In the genomic region with DNA sequence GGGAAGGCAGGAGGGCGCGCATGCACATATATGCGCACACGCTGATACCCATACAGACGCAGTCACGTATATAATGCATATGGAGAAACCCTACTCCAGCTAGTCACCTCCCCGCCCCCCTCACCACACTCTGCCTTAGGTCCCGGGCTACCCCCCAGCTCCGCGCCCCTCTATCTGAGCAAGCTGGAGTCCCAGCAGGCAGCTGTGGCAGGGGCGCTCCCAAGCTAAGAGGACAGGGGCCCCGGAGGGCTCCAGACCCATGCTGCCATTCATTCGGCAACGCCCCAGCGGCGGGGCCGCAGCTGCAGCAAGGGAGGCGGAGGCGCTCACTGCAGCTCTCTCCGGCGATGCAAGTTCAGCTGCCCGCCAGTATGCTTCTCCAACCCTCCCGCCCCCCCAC, we compare ENCODE assay signal across 8 mouse cellular contexts. TPM values are rescaled to one million over a fixed set of nuclear protein-coding genes. Genes with fewer than 3 reads are reported as not detected.
DNase-seq lines count a peak whose midpoint lies in the region; ATAC-seq and TF ChIP-seq lines count a peak whose summit lies in the region.

No protein-coding gene starts in this region.

- ATAC-seq in heart, embryonic 11.5 days (replicated peaks; ENCODE audit: insufficient number of reproducible peaks, low FRiP score, low TSS enrichment): peak; percentile 49
- ATAC-seq in embryonic facial prominence, embryonic 14.5 days (ENCODE audit: low read depth): peak; percentile 14
- ATAC-seq in hindbrain, postnatal 0 days: peak; percentile 43

- WGBS in heart, embryonic 11.5 days (ENCODE audit: insufficient replicate concordance): 11% methylated on average over 21 of the region's 23 CpGs
- WGBS in embryonic facial prominence, embryonic 14.5 days: 26% methylated on average over 12 of the region's 23 CpGs
- 30% methylated on average over 14 of the region's 23 CpGs for WGBS in hindbrain, postnatal 0 days
- WGBS in spleen, adult 2 months: 27% methylated on average over 23 of the region's 23 CpGs

- peak overlapping the region; percentile 74 for H3K9ac ChIP-seq in heart, embryonic 11.5 days (ENCODE audit: low read depth, low read length)
- peak overlapping the region; percentile 70 for H3K9ac ChIP-seq in embryonic facial prominence, embryonic 14.5 days (ENCODE audit: low read depth, low read length)
- peak overlapping the region; percentile 57 for H3K9ac ChIP-seq in hindbrain, postnatal 0 days (replicated peaks; ENCODE audit: low read length)

- peak overlapping the region; percentile 61 for H3K4me3 ChIP-seq in heart, embryonic 11.5 days (ENCODE audit: low read depth, low read length)
- H3K4me3 ChIP-seq in embryonic facial prominence, embryonic 14.5 days (ENCODE audit: low read depth, low read length): peak overlapping the region; percentile 58
- H3K4me3 ChIP-seq in hindbrain, postnatal 0 days (ENCODE audit: low read length): peak overlapping the region; percentile 55
- peak overlapping the region; percentile 89 for H3K4me3 ChIP-seq in spleen, adult 2 months (ENCODE audit: extremely low read depth, insufficient read depth, insufficient read length)

- peak overlapping the region; percentile 76 for H3K4me2 ChIP-seq in heart, embryonic 11.5 days
- H3K4me2 ChIP-seq in embryonic facial prominence, embryonic 14.5 days (ENCODE audit: low read depth, low read length): peak overlapping the region; percentile 65
- H3K4me2 ChIP-seq in hindbrain, postnatal 0 days (ENCODE audit: low read depth, low read length): peak overlapping the region; percentile 62

- H3K4me1 ChIP-seq in heart, embryonic 11.5 days (ENCODE audit: control insufficient read depth, insufficient read depth, low read length): peaks cover 8% of the 10 kb centered on the region
- peaks cover 7% of the 10 kb centered on the region; the same call in 1 of the 2 replicates for H3K4me1 ChIP-seq in embryonic facial prominence, embryonic 14.5 days (ENCODE audit: control insufficient read depth, insufficient read depth, low read length)
- no peaks in the 10 kb centered on the region for H3K4me1 ChIP-seq in hindbrain, postnatal 0 days (ENCODE audit: insufficient read depth, low read length)
- peaks cover 34% of the 10 kb centered on the region; the same call in 1 of the 2 replicates for H3K4me1 ChIP-seq in spleen, adult 2 months (ENCODE audit: control insufficient read depth, insufficient read depth, insufficient read length)

- no peaks in the 10 kb centered on the region; the same call in 1 of the 2 replicates for H3K27me3 ChIP-seq in heart, embryonic 11.5 days (ENCODE audit: control insufficient read depth, insufficient read depth, low read length)
- no peaks in the 10 kb centered on the region for H3K27me3 ChIP-seq in embryonic facial prominence, embryonic 14.5 days (replicated peaks; ENCODE audit: control insufficient read depth, insufficient read depth, low read length)
- no peaks in the 10 kb centered on the region for H3K27me3 ChIP-seq in hindbrain, postnatal 0 days (ENCODE audit: insufficient read depth, low read length)
- H3K27me3 ChIP-seq in spleen, adult 2 months (ENCODE audit: control insufficient read depth, insufficient read depth, low read length): no peaks in the 10 kb centered on the region

- intact Hi-C loops in heart, postnatal 36 days (cut with DNase I): no loop called here

- no peak overlapping the region for H3K27ac ChIP-seq in heart, embryonic 11.5 days (ENCODE audit: low read depth, low read length)
- peak overlapping the region; percentile 68; the same call in 1 of the 2 replicates for H3K27ac ChIP-seq in embryonic facial prominence, embryonic 14.5 days (replicated peaks; ENCODE audit: low read depth, low read length)
- peak overlapping the region; percentile 68 for H3K27ac ChIP-seq in hindbrain, postnatal 0 days
- H3K27ac ChIP-seq in spleen, adult 2 months (ENCODE audit: insufficient read depth, low read length): 0 out of 2 replicates have a peak overlapping the region, but pooled peaks have one; percentile 16

- H3K36me3 ChIP-seq in heart, embryonic 11.5 days (ENCODE audit: control insufficient read depth, insufficient read depth, low read length): no peaks in the 10 kb centered on the region
- H3K36me3 ChIP-seq in embryonic facial prominence, embryonic 14.5 days (ENCODE audit: control insufficient read depth, insufficient read depth, low read length): no peaks in the 10 kb centered on the region
- H3K36me3 ChIP-seq in hindbrain, postnatal 0 days (ENCODE audit: insufficient read depth, low read length): no peaks in the 10 kb centered on the region
- no peaks in the 10 kb centered on the region for H3K36me3 ChIP-seq in spleen, adult 2 months (ENCODE audit: control insufficient read depth, insufficient read depth, low read length)

- no peak for DNase-seq in heart, postnatal 36 days
- DNase-seq in Muller cell, postnatal 12 days (ENCODE audit: inconsistent ontology term): peak; percentile 18
- peak; percentile 26 for DNase-seq in embryonic facial prominence, embryonic 14.5 days (ENCODE audit: low spot score)
- peak; percentile 33 for DNase-seq in hindbrain, postnatal 0 days (ENCODE audit: low spot score)
- DNase-seq in lung, postnatal 10 days: peak; percentile 8
- peak in 1 of 2 experiments; percentile 8 for DNase-seq in spleen, adult 2 months (ENCODE audit: low read depth in 1 of 2, low spot score in 2 of 2)
- no peak for DNase-seq in layer of hippocampus, postnatal 14 days (ENCODE audit: low spot score in 2 of 2)

- no peak for TF ChIP-seq POLR2A in spleen, adult 2 months (IDR thresholded peaks at IDR 0.05; ENCODE audit: low read depth, low read length)

- TF ChIP-seq CTCF in hindbrain, postnatal 0 days (IDR thresholded peaks at IDR 0.05; ENCODE audit: low read depth): no peak
- TF ChIP-seq CTCF in spleen, adult 2 months (IDR thresholded peaks at IDR 0.05; ENCODE audit: extremely low read depth, insufficient read depth, insufficient read length, insufficient replicate concordance): no peak

- H3K9me3 ChIP-seq in heart, embryonic 11.5 days (replicated peaks; ENCODE audit: control insufficient read depth, low read length): no peaks in the 10 kb centered on the region
- H3K9me3 ChIP-seq in embryonic facial prominence, embryonic 14.5 days (ENCODE audit: control insufficient read depth, low read length): no peaks in the 10 kb centered on the region
- H3K9me3 ChIP-seq in hindbrain, postnatal 0 days (ENCODE audit: low read length): no peaks in the 10 kb centered on the region

RNA-seq across cellular contexts. Expression of gene Sept6, which starts 2.8 kb away (rescaled TPM):
- polyA plus RNA-seq in heart, embryonic 11.5 days (2014; fragmentation: Nextera tagmentation; extraction: Ambion mirVana): 24.8 and 25.5 TPM in 2 replicates
- total RNA-seq in heart, postnatal 36 days (2021): 1 to 10 TPM; 5.1 to 5.6 TPM
- polyA plus RNA-seq in embryonic facial prominence, embryonic 14.5 days (2014; fragmentation: Nextera tagmentation; extraction: Ambion mirVana): 30.5 and 37.3 TPM in 2 replicates
- 81.3 and 106 TPM in 2 replicates for total RNA-seq in hindbrain, postnatal 0 days (2014; rRNA removed)
- polyA plus RNA-seq in hindbrain, postnatal 0 days (2015; fragmentation: Nextera tagmentation; extraction: Ambion mirVana): 55.0 and 59.6 TPM in 2 replicates
- 45.0 and 55.5 TPM in 2 replicates for polyA plus RNA-seq in spleen, adult 2 months (2012; rRNA removed)
- 10 to 100 TPM; 48.8 to 49.9 TPM for total RNA-seq in layer of hippocampus, postnatal 14 days (2021)

RNA-seq across cellular contexts. Expression of gene Sowahd, which starts 59.9 kb away (rescaled TPM):
- polyA plus RNA-seq in heart, embryonic 11.5 days (2014; fragmentation: Nextera tagmentation; extraction: Ambion mirVana): 1.1 and 1.2 TPM in 2 replicates
- total RNA-seq in heart, postnatal 36 days (2021): not detected
- polyA plus RNA-seq in embryonic facial prominence, embryonic 14.5 days (2014; fragmentation: Nextera tagmentation; extraction: Ambion mirVana): 0.30 and 0.35 TPM in 2 replicates
- total RNA-seq in hindbrain, postnatal 0 days (2014; rRNA removed): not detected in 2 replicates
- 0.09 TPM in 1 of 2 replicates, not detected in the other for polyA plus RNA-seq in hindbrain, postnatal 0 days (2015; fragmentation: Nextera tagmentation; extraction: Ambion mirVana)
- polyA plus RNA-seq in spleen, adult 2 months (2012; rRNA removed): 0.05 and 0.08 TPM in 2 replicates
- total RNA-seq in layer of hippocampus, postnatal 14 days (2021): not detected

Comparison
In these comparisons a context has a peak if more than half of its experiments do, and no peak if none do; other contexts are left out.
1. DNase-seq: peak in Muller cell, postnatal 12 days (single experiment), embryonic facial prominence, embryonic 14.5 days (single experiment), hindbrain, postnatal 0 days (single experiment) and lung, postnatal 10 days (single experiment); none in heart, postnatal 36 days (0 of 2) and layer of hippocampus, postnatal 14 days (0 of 2).
2. Peak in every context shown above with its lines, with median percentiles within 50 percentile points of each other: ATAC-seq, H3K4me2 ChIP-seq, H3K4me3 ChIP-seq and H3K9ac ChIP-seq.